Mouse (Mus musculus) kidney, adult 18-20 months (tissue): ENCODE measurements around the gene Tmem11.
"Not testable (repeated sequence)": the region's sequence is repeated elsewhere in the genome, so short reads cannot be mapped to it uniquely, and the experiment has no call there.

Source experiments
- DNase-seq: peaks from one replicate; pipeline ENCODE4 v3.0.0; 2021

The Tmem11 gene

GRCm38 (mm10) chr11:60878675-60879294, at the start of gene Tmem11:
TSS of gene Tmem11 (minus strand) at chr11:60879272.
- peak; percentile 94 for DNase-seq

DNA sequence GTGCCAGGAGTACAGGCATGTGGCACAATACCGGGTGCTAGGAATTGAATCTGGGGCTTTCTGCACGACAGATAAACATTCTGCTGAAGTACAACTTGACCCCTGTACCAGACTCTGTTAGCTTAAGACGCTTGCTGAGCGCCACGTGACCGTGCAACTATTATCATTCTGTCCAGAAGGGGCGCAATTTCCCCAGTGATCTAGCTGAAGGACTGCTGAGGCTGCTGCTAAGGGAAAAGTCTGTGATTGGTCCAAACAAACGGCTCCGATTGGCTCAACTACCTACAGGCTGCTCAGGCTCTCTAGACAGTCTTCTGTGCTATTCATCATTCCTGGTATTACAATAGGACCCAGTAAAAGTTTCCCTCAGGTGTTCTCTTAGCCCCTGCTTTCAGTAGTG, 48.2 kb upstream of the Tmem11 start:
- peak; percentile 92 for DNase-seq

- no peak for DNase-seq
Observed at GRCm38 (mm10) chr11:60924981-60925380, 45.9 kb upstream of the Tmem11 start.

- no peak for DNase-seq
Observed at GRCm38 (mm10) chr11:60924498-60924897, 45.4 kb upstream of the Tmem11 start.

GRCm38 (mm10) chr11:60922964-60923363, 43.9 kb upstream of the Tmem11 start:
- DNase-seq = no peak

- no peak for DNase-seq
Observed at GRCm38 (mm10) chr11:60922195-60922594, 43.1 kb upstream of the Tmem11 start.

GRCm38 (mm10) chr11:60920021-60920420, 40.9 kb upstream of the Tmem11 start:
- no peak for DNase-seq

DNA sequence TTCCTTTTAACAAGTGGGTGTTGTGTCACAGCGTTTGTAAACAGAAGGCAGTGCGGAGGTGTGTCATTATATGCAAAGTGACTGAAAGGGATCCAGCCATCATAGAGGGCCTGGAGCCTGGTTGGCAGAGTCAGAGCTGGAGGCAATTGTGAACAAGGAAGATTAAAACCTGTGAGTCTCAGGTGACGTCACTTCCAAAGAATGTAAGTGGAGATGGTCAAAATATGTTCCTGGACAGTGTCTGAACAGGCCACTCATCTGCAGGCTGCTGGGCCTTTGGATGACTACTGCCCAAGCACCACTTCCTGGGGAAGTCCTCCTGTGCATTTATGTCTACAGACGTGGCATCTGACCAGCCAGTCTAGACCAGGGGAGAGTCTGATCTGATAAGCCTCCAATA, 36.1 kb upstream of the Tmem11 start:
- no peak for DNase-seq

DNA sequence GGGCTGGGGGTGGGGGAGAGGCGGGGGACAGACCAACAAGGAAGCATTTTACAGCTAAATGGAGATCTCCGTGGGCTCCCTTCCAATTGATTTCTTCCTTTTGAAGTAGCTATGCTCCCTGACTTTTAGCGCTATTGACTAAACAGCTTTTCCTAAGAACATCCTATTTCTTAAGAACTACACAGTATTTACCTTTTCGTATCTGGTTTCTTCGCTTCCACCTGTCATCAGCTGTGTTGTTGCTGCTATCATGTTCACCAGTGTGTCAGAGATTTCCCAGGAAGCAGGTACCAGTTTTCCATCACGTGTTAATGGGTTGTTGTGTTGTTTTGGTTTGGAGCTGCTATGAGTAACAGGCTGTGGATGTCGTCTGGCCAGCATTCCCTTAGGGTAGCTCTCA, 35.4 kb upstream of the Tmem11 start, which contains the start of gene Natd1:
Gene Natd1 (minus strand): TSS at position 260 of the 400 bp plus-strand sequence.
- DNase-seq = no peak

- DNase-seq = peak; percentile 94
Observed at GRCm38 (mm10) chr11:60913301-60914196, 34.5 kb upstream of the Tmem11 start.

- DNase-seq = peak; percentile 31
Observed at GRCm38 (mm10) chr11:60912525-60912973, 33.5 kb upstream of the Tmem11 start.

- no peak for DNase-seq
Observed at GRCm38 (mm10) chr11:60909626-60910025, 30.6 kb upstream of the Tmem11 start.

GRCm38 (mm10) chr11:60908073-60908472, 29.0 kb upstream of the Tmem11 start:
- peak; percentile 30 for DNase-seq

- DNase-seq = peak; percentile 25
Observed at GRCm38 (mm10) chr11:60906449-60906848, 27.4 kb upstream of the Tmem11 start.

- peak; percentile 40 for DNase-seq
Observed at GRCm38 (mm10) chr11:60905407-60906120, 26.5 kb upstream of the Tmem11 start.

DNA sequence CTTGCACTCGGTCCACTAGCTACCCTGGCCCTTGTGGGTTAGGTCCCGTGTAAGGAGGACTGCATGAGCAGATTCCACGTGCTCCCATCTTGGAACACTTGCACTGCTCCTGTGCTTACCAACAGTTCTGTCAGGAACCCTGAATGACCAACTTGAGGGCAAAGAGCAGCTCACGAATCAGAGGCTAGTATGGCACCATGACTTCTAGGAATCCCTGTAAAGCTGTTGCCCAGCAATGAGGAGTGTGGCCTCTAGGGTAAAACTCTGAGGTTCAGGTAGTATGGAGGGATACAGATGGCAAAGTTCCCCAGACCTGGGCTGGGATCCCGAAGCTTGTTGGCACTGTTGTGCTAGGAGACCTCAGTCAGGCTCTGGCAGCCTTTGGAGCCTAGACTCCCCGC, 24.6 kb upstream of the Tmem11 start:
- peak; percentile 47 for DNase-seq

DNA sequence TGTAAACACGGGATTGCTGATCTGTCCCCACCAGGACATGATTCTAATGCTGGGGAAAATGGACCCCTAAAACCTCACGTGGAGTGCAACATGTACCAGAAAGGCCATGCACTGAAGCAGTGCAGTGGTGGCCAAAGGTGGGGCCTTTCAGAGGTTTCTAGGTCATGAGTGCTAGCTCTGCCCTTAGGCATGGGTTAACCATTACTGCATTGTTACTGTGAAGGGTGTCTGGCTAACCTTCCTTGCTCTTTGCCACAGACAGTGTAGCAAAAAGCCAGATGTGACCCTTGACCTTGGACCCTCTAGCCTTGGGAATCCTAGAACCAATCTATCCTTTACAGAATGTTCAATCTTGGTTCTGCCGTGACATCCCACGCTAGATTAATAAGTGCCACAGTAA, 23.4 kb upstream of the Tmem11 start:
- DNase-seq = peak; percentile 73

GRCm38 (mm10) chr11:60902001-60902400, 22.9 kb upstream of the Tmem11 start:
- peak; percentile 52 for DNase-seq

GRCm38 (mm10) chr11:60895915-60896314, 16.8 kb upstream of the Tmem11 start:
- DNase-seq = no peak

DNA sequence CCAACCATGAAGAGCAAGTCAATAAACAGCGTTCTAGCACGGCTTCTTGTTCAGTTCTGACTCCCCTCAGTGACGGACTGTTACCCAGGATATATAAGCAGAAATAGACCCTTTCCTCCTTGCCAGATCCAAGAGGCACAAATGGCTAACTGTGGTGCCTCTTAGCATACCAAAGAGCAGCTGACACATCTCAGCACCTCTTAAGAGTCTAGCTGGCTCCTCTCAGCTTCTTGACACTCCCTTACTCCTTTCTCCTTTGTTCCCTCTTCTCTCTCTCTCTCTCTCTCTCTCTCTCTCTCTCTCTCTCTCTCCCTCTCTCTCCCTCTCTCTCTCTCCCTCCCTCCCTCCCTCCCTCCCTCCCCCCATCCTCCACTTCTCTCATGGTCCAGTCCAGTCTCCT, 11.7 kb upstream of the Tmem11 start:
- DNase-seq = no peak

DNA sequence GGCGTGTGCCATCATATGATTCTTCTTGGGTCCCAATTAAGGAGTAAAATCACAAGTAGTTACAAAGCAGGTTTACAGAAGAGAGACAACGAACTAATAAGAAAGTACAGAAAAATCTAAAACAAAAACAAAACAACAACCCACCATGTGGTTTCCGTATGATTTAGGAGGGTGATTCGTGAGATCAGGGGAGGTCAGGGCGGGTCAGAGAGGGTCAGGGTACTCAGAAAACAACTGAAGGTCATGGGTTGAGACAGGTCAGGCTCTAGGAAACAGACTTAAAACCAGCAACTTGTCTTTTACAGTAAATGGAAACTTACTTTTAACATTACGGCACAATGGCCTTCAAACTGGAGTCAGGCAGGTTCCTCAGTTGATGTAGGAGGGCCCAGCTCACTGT, 11.2 kb upstream of the Tmem11 start:
- no peak for DNase-seq

DNA sequence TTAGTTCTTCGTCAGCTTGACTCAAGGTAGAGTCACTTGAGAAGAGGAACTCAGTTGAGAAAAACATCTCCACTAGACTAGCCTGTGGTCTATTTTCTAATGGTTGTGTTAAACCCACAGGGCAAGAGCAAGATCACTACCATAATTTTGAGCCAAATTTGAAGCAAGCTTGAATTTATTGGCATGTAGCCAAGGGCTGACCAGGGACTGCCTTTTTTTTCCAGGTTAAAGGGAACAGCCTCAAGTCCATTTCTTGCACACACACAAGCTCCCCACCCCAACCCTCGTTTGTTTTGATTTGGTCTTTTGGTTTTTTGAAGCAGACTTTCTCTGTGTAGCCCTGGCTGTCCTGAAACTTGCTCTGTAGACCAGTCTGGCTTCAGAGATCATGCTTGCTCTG, 10.8 kb upstream of the Tmem11 start:
- no peak for DNase-seq

GRCm38 (mm10) chr11:60886986-60887385, 7.9 kb upstream of the Tmem11 start:
- not testable (repeated sequence) for DNase-seq
